Mouse (Mus musculus) heart, adult 2 months (tissue): Measurements from ENCODE around the gene P4ha1. TPM values are rescaled to one million over a fixed set of nuclear protein-coding genes. Genes with fewer than 3 reads are reported as not detected.
A peak's percentile ranks its signal among the peaks of the same experiment; 100 is the strongest.

Experiments used
- DNase-seq, 2 experiments: peaks; one replicate each; pipeline ENCODE4 v3.0.0; 2021
- H3K27ac ChIP-seq: fragments of 200-600 bp; 2 replicates; pipeline ENCODE4 v1.8.1; 2022
- H3K27me3 ChIP-seq: fragments of 200-500 bp; 2 replicates; pipeline ENCODE4 v1.6.1; 2012; ENCODE audit warnings: mild to moderate bottlenecking, low read length, inconsistent platforms, mixed read lengths; ENCODE audit not compliant: control insufficient read depth, insufficient read depth
- H3K36me3 ChIP-seq: fragments of 200-500 bp; 2 replicates; pipeline ENCODE4 v1.6.1; 2012; ENCODE audit warnings: low read length, inconsistent platforms; ENCODE audit not compliant: control insufficient read depth, insufficient read depth
- H3K4me1 ChIP-seq: fragments of 200-500 bp; 2 replicates; pipeline ENCODE4 v1.6.1; 2011; ENCODE audit warnings: low read length; ENCODE audit not compliant: control insufficient read depth, insufficient read depth
- H3K4me3 ChIP-seq: fragments of 200-600 bp; 2 replicates; pipeline ENCODE4 v1.8.1; 2022
- H3K79me2 ChIP-seq: fragments of 200-500 bp; replicated peaks from 2 replicates; pipeline ENCODE4 v1.6.1; 2012; ENCODE audit warnings: mild to moderate bottlenecking, inconsistent platforms, low read length, moderate library complexity, mixed read lengths; ENCODE audit not compliant: control insufficient read depth, insufficient read depth
- H3K9ac ChIP-seq: fragments of 200-500 bp; 2 replicates; pipeline ENCODE4 v1.6.1; 2012; ENCODE audit warnings: low read depth, mild to moderate bottlenecking, control low read depth, inconsistent platforms, low read length, mixed read lengths
- CTCF ChIP-seq: fragments of 200-600 bp; IDR thresholded peaks from 2 replicates; pipeline ENCODE4 v1.8.1; 2022; ENCODE audit warnings: antibody characterized with exemption, mild to moderate bottlenecking, moderate library complexity
- EP300 ChIP-seq: fragments of 200-500 bp; IDR thresholded peaks from 2 replicates; pipeline ENCODE4 v1.6.1; 2011; ENCODE audit warnings: low read depth, low read length, control low read depth; ENCODE audit not compliant: insufficient read depth
- POLR2A ChIP-seq: fragments of 200-500 bp; IDR thresholded peaks from 2 replicates; pipeline ENCODE4 v1.6.1; 2011; ENCODE audit warnings: mild to moderate bottlenecking, low read depth, low read length, control low read depth; ENCODE audit not compliant: insufficient read depth
- WGBS: fragments of 180-500 bp; shearing (Covaris S2); methylation state at CpG from one replicate; pipeline ENCODE4 v1.1.7; 2018; 5-methylcytosine and 5-hydroxymethylcytosine counted together
- intact Hi-C: fragments of 180-260 bp; cut with DNase I; formaldehyde crosslinking; loops from one replicate; pipeline ENCODE4 v1.15.1; 2025
- polyA plus RNA-seq: library from polyadenylated mRNA; depleted of rRNA; stranded (reverse); fragments of >200 nt; gene quantifications from 2 replicates; pipeline ENCODE4 v1.2.3, GENCODE M21; 2012
- total RNA-seq, 2 experiments: library from RNA; stranded (reverse); gene quantifications; 2 replicates each; pipeline ENCODE4 v1.2.3; 2021

The P4ha1 gene
- total and polyA plus RNA-seq, 3 experiments = 14.8 to 48.0 (median 42.4) TPM

DNA sequence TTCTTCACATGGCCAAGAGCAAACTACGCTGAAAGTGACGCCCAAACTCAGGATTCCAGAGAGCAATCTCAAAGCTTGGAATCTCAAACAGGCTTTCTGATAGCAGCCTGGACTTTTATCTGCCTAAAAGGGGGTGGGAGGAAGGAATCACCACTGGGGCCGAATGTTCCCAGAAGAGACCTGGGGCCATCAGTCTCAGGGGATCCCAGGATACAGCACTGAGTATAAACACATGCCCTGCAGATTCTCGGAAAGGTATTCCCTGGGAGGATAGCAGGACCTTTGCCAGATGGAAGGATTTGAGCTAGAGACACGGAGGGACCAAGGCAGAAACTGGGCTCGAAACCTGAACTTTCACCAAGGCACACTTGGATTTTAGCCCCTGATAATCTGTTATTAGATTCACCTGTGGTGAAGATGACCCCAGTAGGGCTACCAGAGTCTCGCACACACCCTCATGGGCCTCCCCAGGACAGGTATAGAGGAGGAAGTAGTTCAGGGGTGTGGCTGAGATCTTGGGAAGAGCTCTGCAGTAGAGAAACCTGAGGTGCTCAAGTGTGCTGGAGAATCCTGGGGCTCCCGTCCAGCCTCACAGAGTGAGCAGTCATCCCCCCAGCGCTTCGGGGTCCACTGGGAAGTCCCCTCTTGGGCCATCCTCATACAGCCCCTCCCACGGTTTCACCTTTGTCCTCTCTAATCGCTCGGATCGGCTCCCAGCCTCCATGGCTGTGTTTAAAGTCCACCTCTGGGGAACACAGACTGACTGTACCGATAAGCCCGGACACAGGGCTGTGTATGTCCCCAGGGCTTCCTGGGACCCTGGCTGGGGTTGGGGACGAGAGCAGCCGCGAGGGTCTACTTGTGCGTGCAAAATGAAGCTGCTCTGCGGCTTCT, 80.0 kb downstream of the P4ha1 start, which contains the start of gene Pla2g12b:
TSS of gene Pla2g12b (plus strand) at position 762 of the 894 bp plus-strand sequence.
- Histone ChIP-seq H3K4me3 (no peak within 1 kb of the TSS), H3K9ac (no peak within 1 kb of the TSS), H3K4me1 (no peaks in the 10 kb centered on the region), H3K27me3 (no peaks in the 10 kb centered on the region), H3K79me2 (no peaks in the 10 kb centered on the region), H3K36me3 (no peaks in the 10 kb centered on the region), H3K27ac (no peak within 1 kb of the TSS)
- intact Hi-C loops = no loop called here
- no peak for TF ChIP-seq POLR2A
- DNase-seq = no peak
- 59% methylated on average over 21 of the region's 21 CpGs for WGBS

- no peak for DNase-seq
- Histone ChIP-seq H3K4me3 (no peak overlapping the region), H3K27ac (no peak overlapping the region), H3K9ac (no peak overlapping the region), H3K79me2 (no peaks in the 10 kb centered on the region), H3K36me3 (no peaks in the 10 kb centered on the region), H3K4me1 (no peaks in the 10 kb centered on the region), H3K27me3 (no peaks in the 10 kb centered on the region)
- WGBS = 47% methylated on average over 10 of the region's 10 CpGs
- no peak for TF ChIP-seq CTCF
- no peak for TF ChIP-seq EP300
- no peak for TF ChIP-seq POLR2A
- intact Hi-C loops = no loop called here
Measured at GRCm38 (mm10) chr10:59403793-59404149, 80.7 kb downstream of the P4ha1 start.

- H3K4me3 ChIP-seq = no peak overlapping the region
- no peak overlapping the region for H3K9ac ChIP-seq
- 66% methylated on average over 6 of the region's 6 CpGs for WGBS
- TF ChIP-seq CTCF (no peak), POLR2A (no peak), EP300 (no peak)
- H3K36me3 ChIP-seq = no peaks in the 10 kb centered on the region
- no peaks in the 10 kb centered on the region for H3K4me1 ChIP-seq
- DNase-seq = no peak
- H3K27me3 ChIP-seq = no peaks in the 10 kb centered on the region
- intact Hi-C loops = no loop called here
- no peaks in the 10 kb centered on the region for H3K79me2 ChIP-seq
- no peak overlapping the region for H3K27ac ChIP-seq
Measured at GRCm38 (mm10) chr10:59408499-59408898, 85.4 kb downstream of the P4ha1 start.

DNA sequence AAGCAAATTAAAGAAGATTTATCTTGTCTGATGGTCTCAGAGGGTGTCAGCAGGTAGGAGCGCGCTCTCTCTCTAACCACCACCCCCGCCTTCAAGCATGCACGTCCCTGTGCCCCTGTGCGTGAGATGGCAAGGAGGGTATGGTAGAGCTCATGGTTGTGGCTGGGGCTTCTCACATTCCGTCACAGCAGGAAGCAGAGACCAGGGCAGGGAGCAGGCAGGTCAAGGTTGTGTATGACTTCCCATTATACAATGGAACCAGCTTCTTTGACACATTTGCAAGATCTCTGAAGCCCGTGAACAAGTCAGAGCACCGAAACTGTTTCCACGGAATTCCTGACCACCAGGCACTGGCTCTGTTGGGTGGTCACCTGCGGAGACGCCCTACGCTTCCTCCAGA, 87.2 kb downstream of the P4ha1 start:
- H3K36me3 ChIP-seq = no peaks in the 10 kb centered on the region
- no peaks in the 10 kb centered on the region for H3K27me3 ChIP-seq
- H3K4me1 ChIP-seq = no peaks in the 10 kb centered on the region
- 76% methylated on average over 12 of the region's 12 CpGs for WGBS
- intact Hi-C loops = no loop called here
- H3K9ac ChIP-seq = no peak overlapping the region
- H3K79me2 ChIP-seq = no peaks in the 10 kb centered on the region
- H3K4me3 ChIP-seq = no peak overlapping the region
- H3K27ac ChIP-seq = no peak overlapping the region
- TF ChIP-seq POLR2A = no peak
- TF ChIP-seq EP300 = no peak
- no peak for TF ChIP-seq CTCF
- DNase-seq = no peak

- Histone ChIP-seq H3K9ac (no peak overlapping the region), H3K4me3 (no peak overlapping the region), H3K4me1 (no peaks in the 10 kb centered on the region), H3K79me2 (no peaks in the 10 kb centered on the region), H3K27me3 (no peaks in the 10 kb centered on the region), H3K27ac (no peak overlapping the region), H3K36me3 (no peaks in the 10 kb centered on the region)
- TF ChIP-seq CTCF (peak; percentile 30), POLR2A (no peak)
- 95% methylated on average over 4 of the region's 4 CpGs for WGBS
- DNase-seq = no peak
- intact Hi-C loops = no loop called here
Measured at GRCm38 (mm10) chr10:59413711-59414110, 90.6 kb downstream of the P4ha1 start.

- Histone ChIP-seq H3K4me3 (no peak overlapping the region), H3K79me2 (no peaks in the 10 kb centered on the region), H3K27ac (no peak overlapping the region), H3K9ac (no peak overlapping the region), H3K27me3 (no peaks in the 10 kb centered on the region), H3K36me3 (no peaks in the 10 kb centered on the region), H3K4me1 (no peaks in the 10 kb centered on the region)
- 52% methylated on average over 3 of the region's 3 CpGs for WGBS
- intact Hi-C loops = no loop called here
- TF ChIP-seq POLR2A (no peak), EP300 (no peak), CTCF (no peak)
- DNase-seq = no peak
Measured at GRCm38 (mm10) chr10:59416623-59417022, 93.5 kb downstream of the P4ha1 start.
